Mouse (Mus musculus): ENCODE results near the gene Gm867. TPM values are rescaled to one million over a fixed set of nuclear protein-coding genes. Genes with fewer than 3 reads are reported as not detected.

Gm867 gene
- 2.0 TPM in 1 of 2 replicates, not detected in the other for polyA plus RNA-seq (2012; ENCODE audit: low replicate concordance)

GRCm38 (mm10) chr10:75940520-75940919 lies at the start of gene Gm867:
TSS of gene Gm867 (minus strand) at chr10:75940672.

GRCm38 (mm10) chr10:75954381-75954811 lies 13.9 kb upstream of the Gm867 start, which contains the start of gene Gm5134:
TSS of gene Gm5134 (plus strand) at chr10:75954514.

GRCm38 (mm10) chr10:75942736-75943477 lies 2.4 kb upstream of the Gm867 start, which contains the start of gene Vpreb3:
TSS of gene Vpreb3 (plus strand) at chr10:75943057.

GRCm38 (mm10) chr10:75935680-75936541 lies 4.6 kb downstream of the Gm867 start, which contains the start of gene Mmp11:
TSS of gene Mmp11 (minus strand) at chr10:75936496.

GRCm38 (mm10) chr10:75932891-75933290 lies 7.6 kb downstream of the Gm867 start, which contains the start of gene Chchd10:
TSS of gene Chchd10 (plus strand) at chr10:75933130.

GRCm38 (mm10) chr10:75921026-75921725 lies 19.3 kb downstream of the Gm867 start, which contains the start of gene Smarcb1:
TSS of gene Smarcb1 (minus strand) at chr10:75921617.

GRCm38 (mm10) chr10:75893089-75893750 lies 47.3 kb downstream of the Gm867 start, which contains the start of gene Derl3:
TSS of gene Derl3 (plus strand) at chr10:75893413.

Other genes starting within 250 kb of the Gm867 start
- gene Cabin1, start 176.3 kb downstream of the Gm867 start, polyA plus RNA-seq (2012; ENCODE audit: low replicate concordance), result 98.3 and 104 TPM in 2 replicates
- gene Ddt, start 167.3 kb downstream of the Gm867 start, polyA plus RNA-seq (2012; ENCODE audit: low replicate concordance), result 15.5 and 82.1 TPM in 2 replicates
- gene Gm20441, start 159.7 kb downstream of the Gm867 start, polyA plus RNA-seq (2012; ENCODE audit: low replicate concordance), result not detected in 2 replicates
- gene Gstt3, start 159.3 kb downstream of the Gm867 start, polyA plus RNA-seq (2012; ENCODE audit: low replicate concordance), result 1.3 and 1.8 TPM in 2 replicates
- gene Gstt1, start 142.1 kb downstream of the Gm867 start, polyA plus RNA-seq (2012; ENCODE audit: low replicate concordance), result 0.63 and 2.4 TPM in 2 replicates
- not detected in 2 replicates for gene Gstt4, start 118.1 kb downstream of the Gm867 start, polyA plus RNA-seq (2012; ENCODE audit: low replicate concordance)
- 11.9 and 17.2 TPM in 2 replicates for gene Gstt2, start 103.2 kb downstream of the Gm867 start, polyA plus RNA-seq (2012; ENCODE audit: low replicate concordance)
- 301 and 511 TPM in 2 replicates for gene Mif, start 80.4 kb downstream of the Gm867 start, polyA plus RNA-seq (2012; ENCODE audit: low replicate concordance)
- gene Derl3, start 47.3 kb downstream of the Gm867 start, polyA plus RNA-seq (2012; ENCODE audit: low replicate concordance), result 204 and 543 TPM in 2 replicates
- 154 and 351 TPM in 2 replicates for gene Smarcb1, start 19.1 kb downstream of the Gm867 start, polyA plus RNA-seq (2012; ENCODE audit: low replicate concordance)
- 254 and 472 TPM in 2 replicates for gene Chchd10, start 7.5 kb downstream of the Gm867 start, polyA plus RNA-seq (2012; ENCODE audit: low replicate concordance)
- gene Mmp11, start 4.2 kb downstream of the Gm867 start, polyA plus RNA-seq (2012; ENCODE audit: low replicate concordance), result 3.1 and 4.1 TPM in 2 replicates
- 12.9 and 13.7 TPM in 2 replicates for gene Vpreb3, start 2.4 kb upstream of the Gm867 start, polyA plus RNA-seq (2012; ENCODE audit: low replicate concordance)
- gene Gm5134, start 13.8 kb upstream of the Gm867 start, polyA plus RNA-seq (2012; ENCODE audit: low replicate concordance), result 0.08 and 0.16 TPM in 2 replicates
- 4.6 and 9.2 TPM in 2 replicates for gene Zfp280b, start 92.0 kb upstream of the Gm867 start, polyA plus RNA-seq (2012; ENCODE audit: low replicate concordance)
- gene Slc5a4b, start 170.3 kb upstream of the Gm867 start, polyA plus RNA-seq (2012; ENCODE audit: low replicate concordance), result not detected in 2 replicates
- gene Slc5a4a, start 206.8 kb upstream of the Gm867 start, polyA plus RNA-seq (2012; ENCODE audit: low replicate concordance), result not detected in 2 replicates

Data from hematopoietic multipotent progenitor cell, adult 10-12 weeks (in vitro differentiated cells).